Mouse (Mus musculus) gastrocnemius, postnatal 14 days (tissue): ENCODE results near the gene Mark4. TPM values are rescaled to one million over a fixed set of nuclear protein-coding genes. Genes with fewer than 3 reads are reported as not detected.

Source experiments
- DNase-seq: peaks from one replicate; pipeline ENCODE4 v3.0.0; 2021; ENCODE audit warnings: mixed read lengths
- intact Hi-C: fragments of 180-260 bp; cut with DNase I; formaldehyde crosslinking; loops from one replicate; pipeline ENCODE4 v1.15.1; 2025; ENCODE audit warnings: low total_unique reads
- total RNA-seq, 2 experiments: library from RNA; stranded (reverse); gene quantifications; 2 replicates each; pipeline ENCODE4 v1.2.3; 2021

Gene Mark4
- total RNA-seq, 2 experiments from 2014 or later: 12.6 to 14.1 TPM

DNA sequence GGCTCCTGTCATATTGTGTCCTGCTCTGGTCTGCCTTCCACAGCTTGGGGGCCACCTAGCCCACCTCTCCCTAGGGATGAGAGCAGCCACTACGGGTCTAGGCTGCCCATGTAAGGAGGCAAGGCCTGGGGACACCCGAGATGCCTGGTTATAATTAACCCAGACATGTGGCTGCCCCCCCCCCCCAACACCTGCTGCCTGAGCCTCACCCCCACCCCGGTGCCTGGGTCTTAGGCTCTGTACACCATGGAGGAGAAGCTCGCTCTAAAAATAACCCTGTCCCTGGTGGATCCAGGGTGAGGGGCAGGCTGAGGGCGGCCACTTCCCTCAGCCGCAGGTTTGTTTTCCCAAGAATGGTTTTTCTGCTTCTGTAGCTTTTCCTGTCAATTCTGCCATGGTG, 48.9 kb downstream of the Mark4 start:
- intact Hi-C loops: no loop called here
- DNase-seq: peak; percentile 63

DNA sequence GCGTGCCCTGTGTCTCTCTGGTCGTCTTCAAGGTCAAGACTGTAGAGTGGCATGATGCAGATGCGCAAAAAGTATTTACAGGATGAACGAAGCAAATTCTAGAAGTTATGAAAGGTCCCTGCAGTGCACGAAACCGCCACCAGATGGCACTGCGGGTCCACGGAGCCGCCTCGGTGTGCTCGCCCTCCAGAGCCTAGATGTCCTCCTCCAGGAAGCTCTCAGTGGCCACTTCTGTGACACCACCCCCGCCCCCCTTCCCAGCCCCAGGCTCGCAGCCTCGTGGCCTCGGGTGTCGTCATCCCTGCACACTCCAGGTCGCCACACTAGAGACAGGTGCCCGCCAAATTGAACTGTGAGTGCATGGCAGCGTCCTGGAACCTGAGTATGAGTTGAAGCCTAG, 53.2 kb downstream of the Mark4 start:
- intact Hi-C loops: no loop called here
- peak; percentile 78 for DNase-seq

DNA sequence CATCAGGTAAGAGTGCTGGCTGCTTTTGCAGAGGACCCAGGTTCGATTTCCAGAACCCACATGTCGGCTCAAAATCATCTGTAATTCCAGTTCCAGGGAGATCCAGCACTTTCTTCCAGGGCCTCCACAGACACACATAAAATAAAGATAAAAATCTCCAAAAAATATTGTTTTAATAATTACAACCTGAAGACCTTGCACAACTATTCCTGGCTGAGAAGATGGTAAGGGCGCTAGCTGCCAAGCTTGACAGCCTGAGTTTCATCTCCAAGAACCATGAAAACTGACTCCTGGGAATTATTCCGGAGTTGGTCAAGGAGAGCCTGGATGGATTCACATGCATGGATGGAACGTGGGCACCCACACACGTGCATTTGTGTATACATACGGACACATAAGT, 54.1 kb downstream of the Mark4 start, which contains the start of gene Ckm:
Ckm (plus strand) TSS at position 301 of the 400 bp plus-strand sequence.
- DNase-seq: no peak
- intact Hi-C loops: no loop called here

DNA sequence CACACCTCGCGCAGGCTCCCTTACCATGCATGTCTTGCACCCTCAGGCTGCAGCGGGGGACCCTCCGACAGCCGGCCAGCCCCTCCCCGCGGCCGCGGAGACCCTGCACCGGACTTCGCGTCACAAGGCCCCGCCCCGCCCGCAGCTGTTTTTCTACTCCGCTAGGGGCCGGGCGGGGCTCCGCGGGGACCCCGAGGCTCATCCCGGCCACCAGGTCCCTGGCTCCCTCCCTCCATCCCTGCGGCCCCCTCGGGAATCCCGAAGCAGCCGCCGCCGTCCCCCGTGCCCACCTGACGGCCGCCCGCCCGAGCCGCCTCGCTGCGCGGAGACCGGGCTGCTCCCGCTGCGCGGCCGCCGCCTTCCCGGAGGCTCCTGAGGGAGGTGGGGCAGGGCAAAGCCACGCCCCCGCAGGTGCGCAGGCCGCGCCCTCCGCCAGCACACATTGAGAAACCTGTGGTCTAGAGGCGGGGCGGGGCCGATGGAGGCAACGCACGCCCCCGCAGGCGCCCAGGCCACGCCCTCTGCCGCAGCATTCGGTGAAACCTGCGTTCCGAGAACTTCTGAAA, 54.8 kb downstream of the Mark4 start, which contains the start of gene Klc3:
Klc3 (minus strand) TSS at position 374 of the 566 bp plus-strand sequence.
- intact Hi-C loops: no loop called here
- DNase-seq: no peak

DNA sequence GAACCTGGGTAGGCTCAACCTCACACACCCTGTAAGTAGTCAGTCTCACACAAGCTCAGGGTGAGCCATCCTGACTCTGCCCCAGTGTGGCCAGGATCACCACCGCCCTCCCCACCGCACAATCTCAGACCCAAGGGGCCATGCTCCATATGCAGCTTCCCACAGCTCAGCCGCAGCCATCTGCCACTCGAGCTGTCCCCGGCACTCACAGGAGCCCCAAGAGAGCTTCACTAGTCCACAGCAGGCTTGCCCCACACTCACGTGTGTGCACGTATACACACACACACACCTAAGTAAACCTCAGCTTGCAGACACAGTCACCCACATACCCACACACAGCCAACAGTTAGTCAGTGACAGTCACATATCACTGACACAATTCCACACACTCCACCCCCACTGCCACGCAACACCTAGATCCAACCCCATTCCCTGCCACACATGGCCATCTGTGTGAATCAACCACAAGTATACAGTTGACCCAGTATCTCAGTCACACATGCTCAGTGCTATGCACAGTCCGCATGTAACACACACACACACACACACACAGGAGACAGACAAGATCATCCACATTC, 56.0 kb downstream of the Mark4 start:
- intact Hi-C loops: no loop called here

DNA sequence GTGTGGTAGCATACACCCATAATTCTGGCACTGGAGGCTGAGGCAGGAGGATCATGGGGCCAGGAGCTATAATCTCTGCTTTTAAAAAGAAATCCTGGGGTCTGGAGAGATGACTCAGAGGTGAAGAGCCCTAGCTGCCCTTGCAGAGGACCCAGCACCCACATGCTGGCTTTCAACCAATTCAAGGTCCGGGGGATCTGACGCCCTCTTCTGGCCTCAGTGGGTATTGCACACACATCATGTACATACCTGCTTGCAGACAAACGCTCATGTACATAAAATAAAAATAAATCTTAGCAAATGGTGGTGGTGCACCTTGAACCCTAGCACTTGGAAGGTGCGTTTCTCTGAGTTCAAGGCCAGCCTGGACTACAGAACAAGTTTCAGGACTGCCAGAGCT, 57.7 kb downstream of the Mark4 start:
- intact Hi-C loops: no loop called here

More for the DNA sequence above, 56.0 kb downstream of the Mark4 start:
- no peak for DNase-seq

DNA sequence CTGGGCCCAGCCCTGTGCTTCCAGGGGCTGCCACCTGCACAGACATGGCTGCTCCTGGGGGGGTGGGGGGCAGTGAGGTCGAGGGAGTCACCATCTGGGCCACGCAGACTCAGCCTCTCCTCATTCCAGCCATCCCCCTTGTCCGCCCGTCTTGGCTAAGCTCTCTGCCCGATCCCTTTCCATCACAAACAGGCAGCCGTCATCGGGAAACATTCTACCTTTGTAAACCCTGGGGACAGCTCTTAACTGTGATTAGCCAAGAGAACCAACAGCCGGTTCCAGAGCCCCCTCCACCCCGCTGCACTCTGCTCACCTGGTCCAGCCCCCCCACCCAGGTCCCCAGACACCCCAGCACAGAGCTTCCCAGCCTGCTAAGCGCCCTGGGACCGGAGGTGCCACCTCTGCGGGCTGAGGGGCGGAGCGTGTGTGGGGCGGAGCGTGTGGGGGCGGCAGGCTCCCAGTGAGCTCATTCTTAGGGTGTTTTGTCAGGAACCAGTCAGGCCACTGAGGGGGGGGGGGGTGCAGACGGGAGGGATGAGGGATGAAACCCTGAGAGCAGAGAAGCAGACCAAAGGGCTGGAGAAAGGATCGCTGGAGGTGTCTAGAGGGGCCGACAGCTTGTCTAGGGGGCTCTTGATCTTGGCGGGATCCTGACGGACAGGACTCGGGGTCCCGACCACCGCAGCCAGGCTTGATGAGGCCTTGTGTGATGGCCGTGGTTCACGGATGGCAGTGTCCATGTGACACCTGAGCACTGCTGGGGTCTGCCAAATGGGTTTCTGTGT, 58.9 kb downstream of the Mark4 start:
- DNase-seq: no peak

More for the DNA sequence above, 57.7 kb downstream of the Mark4 start:
- DNase-seq: no peak

DNA sequence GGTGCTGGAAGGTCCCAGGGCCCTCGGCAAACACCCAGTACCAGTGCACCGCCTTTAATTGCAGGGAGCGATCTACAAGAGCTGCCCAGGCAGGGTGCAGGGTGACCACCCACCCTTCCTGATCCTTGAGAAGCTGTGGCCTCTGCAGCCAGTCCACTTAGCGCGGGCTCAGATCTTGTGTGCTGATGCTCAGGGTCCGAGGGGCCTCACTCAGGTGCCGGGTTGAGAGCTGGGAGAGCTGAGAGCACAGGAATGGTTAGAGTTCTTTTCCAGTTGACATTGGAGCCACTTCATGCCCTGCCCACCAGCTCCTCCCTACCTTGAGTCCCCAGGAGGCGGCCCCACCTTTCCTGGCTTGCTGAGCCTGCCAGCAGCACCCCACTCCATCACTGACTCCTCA, 64.1 kb downstream of the Mark4 start:
- intact Hi-C loops: no loop called here
- no peak for DNase-seq

More for the DNA sequence above, 58.9 kb downstream of the Mark4 start:
- intact Hi-C loops: loop anchor here (5.0 kb wide), 1 partner anchor 48 kb away; no protein-coding TSS in a partner anchor

DNA sequence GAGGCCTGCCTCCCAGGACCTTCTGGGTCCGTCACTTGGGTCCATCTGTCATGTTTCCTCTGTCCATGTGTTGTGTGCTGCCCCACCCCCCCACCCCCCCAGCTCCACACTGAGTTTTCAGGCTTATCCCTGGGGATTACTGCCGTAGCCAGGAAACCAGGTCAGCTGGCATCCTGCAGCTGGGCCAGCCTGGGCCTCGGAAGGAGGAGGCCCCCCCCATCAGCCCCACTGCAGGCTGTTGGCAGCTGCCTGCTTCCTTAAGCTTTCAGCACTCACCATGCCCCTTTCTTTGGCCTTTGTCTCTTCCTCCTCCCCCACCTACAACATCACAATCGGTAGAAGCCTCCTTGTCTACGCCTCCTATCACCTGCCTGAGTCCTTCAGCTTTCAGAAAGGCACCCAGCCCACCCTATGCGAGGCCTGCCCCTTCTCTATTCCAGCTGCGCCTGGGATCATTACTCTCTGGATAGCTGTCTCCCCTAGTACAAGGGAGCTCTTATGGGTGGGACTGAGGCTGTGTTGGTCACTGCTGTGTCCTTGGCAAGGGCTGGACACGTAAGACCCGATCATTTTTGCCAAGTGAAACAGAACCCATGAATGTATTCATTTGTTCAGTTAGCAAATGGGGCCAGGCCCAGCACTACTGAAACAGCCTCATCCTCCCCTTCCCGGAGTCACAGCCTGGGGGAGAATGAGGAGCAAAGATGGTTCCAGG, 69.8 kb downstream of the Mark4 start:
- DNase-seq: no peak
- intact Hi-C loops: no loop called here

DNA sequence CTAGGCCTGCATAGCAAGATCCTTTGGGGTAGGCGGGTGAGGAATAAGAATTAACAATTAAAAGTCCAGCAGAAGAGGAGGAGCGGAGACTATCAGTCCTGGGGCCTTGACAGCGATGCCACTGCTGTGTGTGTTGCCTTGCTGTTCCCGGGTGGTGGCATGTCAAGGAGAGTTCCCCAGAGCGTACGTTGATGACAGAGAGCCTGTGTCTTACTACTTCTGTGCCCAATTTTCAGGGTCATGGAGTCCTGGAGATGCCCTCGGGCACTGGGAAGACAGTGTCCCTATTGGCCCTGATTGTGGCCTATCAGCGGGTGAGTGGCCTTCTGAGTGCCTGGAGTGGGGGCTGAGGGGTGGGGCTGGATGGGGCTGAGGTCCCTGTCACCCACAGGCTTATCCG, 74.9 kb downstream of the Mark4 start:
- intact Hi-C loops: no loop called here
- no peak for DNase-seq

DNA sequence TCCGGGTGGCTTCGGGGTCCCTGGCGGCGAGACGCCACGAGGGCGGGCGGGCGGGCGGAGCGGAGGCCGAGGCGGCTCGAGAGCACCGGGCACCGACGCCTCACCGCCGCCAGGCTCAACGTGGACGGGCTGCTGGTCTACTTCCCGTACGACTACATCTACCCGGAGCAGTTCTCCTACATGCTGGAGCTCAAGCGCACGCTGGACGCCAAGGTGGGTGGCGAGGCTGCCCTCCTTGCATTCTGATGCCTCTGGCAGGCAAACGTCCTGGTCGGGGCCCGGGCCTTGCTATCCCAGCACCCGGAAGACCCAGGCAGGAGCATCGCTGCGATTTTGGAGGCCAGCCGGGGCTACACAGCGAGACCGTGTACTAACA, 76.5 kb downstream of the Mark4 start:
- intact Hi-C loops: no loop called here
- no peak for DNase-seq

DNA sequence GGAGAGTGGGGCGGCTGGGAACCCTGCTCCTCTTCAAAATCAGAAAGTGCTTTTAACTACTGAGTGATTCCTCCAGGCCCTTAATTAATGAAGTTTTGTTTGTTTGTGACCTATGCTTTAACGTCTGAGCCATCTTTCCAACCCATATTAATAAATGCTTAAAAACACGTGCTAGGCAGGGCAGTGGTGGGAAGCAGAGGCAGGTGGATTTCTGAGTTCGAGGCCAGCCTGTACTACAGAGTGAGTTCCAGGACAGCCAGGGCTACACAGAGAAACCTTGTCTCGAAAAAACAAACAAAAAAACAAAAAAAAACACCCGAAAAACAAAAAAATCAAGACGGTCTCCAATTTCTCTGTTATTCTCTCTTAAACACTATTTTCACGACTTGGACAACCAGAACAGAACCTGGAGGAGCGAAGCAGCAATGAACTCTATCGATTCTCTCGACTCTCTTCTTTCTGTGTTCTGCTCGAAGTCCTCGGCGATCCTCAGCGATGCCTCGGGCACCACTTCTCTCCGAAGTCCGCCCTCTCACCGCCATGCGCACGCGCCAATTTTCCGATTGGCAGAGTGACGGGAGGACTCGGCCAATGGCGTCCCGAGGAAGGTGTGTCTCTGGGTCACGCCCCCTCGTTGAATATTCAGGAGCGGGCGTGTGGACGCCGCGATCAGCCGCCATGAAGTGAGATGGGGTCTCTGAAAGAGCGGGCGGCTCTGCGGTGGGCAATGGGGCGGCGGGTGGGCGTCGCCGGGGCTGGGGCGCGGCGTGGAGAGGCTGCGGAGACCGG, 77.0 kb downstream of the Mark4 start, which contains the start of gene Ercc2:
Ercc2 (plus strand) TSS at position 634 of the 789 bp plus-strand sequence.
- DNase-seq: peak; percentile 99
- intact Hi-C loops: no loop called here

DNA sequence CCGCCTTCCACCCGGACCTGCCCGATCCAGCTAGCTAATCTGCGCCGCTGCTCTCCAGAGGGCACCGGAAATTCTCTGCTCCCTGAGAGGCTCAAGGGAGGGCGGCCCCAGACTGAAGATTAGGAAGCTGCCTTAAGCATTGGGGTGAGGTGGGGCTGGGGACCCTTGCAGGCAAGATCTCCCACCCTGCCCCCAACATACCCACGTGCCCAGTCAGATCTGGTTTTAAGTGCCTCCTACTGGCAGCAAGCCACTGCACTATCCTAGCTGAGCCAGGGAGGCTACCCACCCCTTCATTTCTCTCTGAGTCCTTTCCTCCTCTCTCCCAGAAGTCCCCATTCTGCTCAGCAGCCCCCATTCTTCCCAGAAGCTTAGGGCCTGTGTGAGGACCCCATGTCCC, 80.6 kb downstream of the Mark4 start:
- intact Hi-C loops: no loop called here
- DNase-seq: no peak

DNA sequence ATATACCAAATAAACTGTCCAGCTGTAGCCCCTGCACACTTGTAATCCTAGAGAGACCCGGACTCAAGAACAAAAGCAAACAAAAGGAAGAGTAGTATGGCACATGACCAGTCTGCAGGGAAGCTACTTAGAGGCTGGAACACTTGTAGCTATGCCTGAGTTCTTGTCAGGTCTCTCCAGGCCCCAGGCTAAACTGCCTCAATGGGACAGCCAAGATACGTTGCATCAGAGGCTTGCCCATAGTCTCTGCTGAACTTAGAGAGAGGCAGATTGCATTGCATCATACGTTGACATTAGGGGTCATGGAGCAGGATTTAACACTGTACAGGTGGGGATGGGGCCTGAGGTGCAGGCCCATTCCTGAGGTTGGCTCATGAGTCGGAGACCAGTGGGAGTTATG, 82.6 kb downstream of the Mark4 start:
- intact Hi-C loops: no loop called here
- DNase-seq: no peak

DNA sequence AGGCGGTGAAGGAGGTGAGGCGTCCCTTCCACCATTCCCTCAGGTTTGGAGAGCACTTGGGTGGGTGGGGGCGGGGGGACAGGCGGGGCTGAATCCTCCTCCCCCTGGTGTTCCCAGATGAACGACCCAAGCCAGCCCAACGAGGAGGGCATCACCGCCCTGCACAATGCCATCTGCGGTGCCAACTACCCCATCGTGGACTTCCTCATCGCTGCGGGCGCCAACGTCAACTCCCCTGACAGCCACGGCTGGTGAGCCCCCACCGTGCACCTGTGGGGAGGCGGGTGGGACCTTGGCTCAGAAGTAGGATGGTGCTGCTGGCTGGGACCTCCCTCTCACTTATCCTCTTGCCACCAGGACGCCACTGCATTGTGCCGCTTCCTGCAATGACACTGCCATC, 83.3 kb downstream of the Mark4 start:
- intact Hi-C loops: no loop called here
- DNase-seq: no peak
